Mouse (Mus musculus) kidney, embryonic 15.5 days (tissue): ENCODE data around the gene Olfr1496. TPM values are rescaled to one million over a fixed set of nuclear protein-coding genes. Genes with fewer than 3 reads are reported as not detected.
"Not testable (repeated sequence)": the region's sequence is repeated elsewhere in the genome, so short reads cannot be mapped to it uniquely, and the experiment has no call there.

Source experiments
- ATAC-seq: fragments of 200-750 bp; cut with Nextera tagmentation; replicated peaks from 2 replicates; pipeline ENCODE4 v1.8.0; 2017; ENCODE audit warnings: moderate TSS enrichment; ENCODE audit not compliant: low FRiP score
- H3K27ac ChIP-seq: fragments of 300-500 bp; sonication (generic); 2 replicates; pipeline ENCODE4 v1.5.1; 2015; ENCODE audit warnings: mild to moderate bottlenecking, inconsistent platforms
- H3K27me3 ChIP-seq: fragments of 300-500 bp; sonication (generic); 2 replicates; pipeline ENCODE4 v1.6.1; 2015; ENCODE audit warnings: inconsistent platforms
- H3K36me3 ChIP-seq: fragments of 300-500 bp; sonication (generic); 2 replicates; pipeline ENCODE4 v1.6.1; 2015; ENCODE audit warnings: inconsistent platforms
- H3K4me1 ChIP-seq: fragments of 300-500 bp; sonication (generic); 2 replicates; pipeline ENCODE4 v1.6.1; 2015; ENCODE audit warnings: inconsistent platforms
- H3K4me2 ChIP-seq: fragments of 300-500 bp; sonication (generic); 2 replicates; pipeline ENCODE4 v1.6.1; 2015; ENCODE audit warnings: moderate library complexity, mild to moderate bottlenecking, inconsistent platforms
- H3K4me3 ChIP-seq: fragments of 300-500 bp; sonication (generic); replicated peaks from 2 replicates; pipeline ENCODE4 v1.5.1; 2015; ENCODE audit warnings: mild to moderate bottlenecking, inconsistent platforms
- H3K9ac ChIP-seq: fragments of 300-500 bp; sonication (generic); 2 replicates; pipeline ENCODE4 v1.6.1; 2015; ENCODE audit warnings: mild to moderate bottlenecking, inconsistent platforms
- H3K9me3 ChIP-seq: fragments of 300-500 bp; sonication (generic); replicated peaks from 2 replicates; pipeline ENCODE4 v1.6.1; 2016; ENCODE audit warnings: inconsistent platforms
- WGBS: fragments of 180-500 bp; shearing (Covaris S2); methylation state at CpG from one replicate; pipeline ENCODE4 v1.1.7; 2015; ENCODE audit warnings: mixed read lengths; 5-methylcytosine and 5-hydroxymethylcytosine counted together
- polyA plus RNA-seq: library from polyadenylated mRNA; unstranded; fragments of >200 nt; fragmentation: Nextera tagmentation; extraction: Ambion mirVana; gene quantifications from 2 replicates; pipeline ENCODE4 v1.2.1, GENCODE M21; 2015

Gene Olfr1496
- not detected in 2 replicates for polyA plus RNA-seq

DNA sequence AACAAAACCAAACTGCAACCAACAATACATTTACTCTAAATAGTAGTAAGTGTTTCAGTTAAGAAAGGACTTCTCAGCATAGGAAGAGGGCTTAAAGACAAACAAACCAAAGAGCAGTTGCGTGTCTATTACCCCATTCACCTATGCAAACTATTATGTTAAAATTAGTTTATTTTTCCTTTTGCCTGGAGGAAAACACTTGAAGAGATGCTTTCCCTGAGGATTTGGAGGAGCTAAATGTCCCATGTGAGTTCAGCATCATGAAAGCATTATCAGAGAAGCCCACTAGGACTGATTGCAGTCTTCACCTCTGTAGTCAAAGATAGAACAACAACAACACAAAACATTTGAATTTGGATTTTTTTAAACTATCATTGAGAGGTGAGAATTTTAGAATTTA is at the start of gene Olfr1496:
Gene Olfr1496 (plus strand): TSS at position 301 of the 400 bp plus-strand sequence.
- no peaks in the 10 kb centered on the region for H3K36me3 ChIP-seq
- no peaks in the 10 kb centered on the region for H3K9me3 ChIP-seq
- no peaks in the 10 kb centered on the region for H3K4me1 ChIP-seq
- no peaks in the 10 kb centered on the region for H3K27me3 ChIP-seq
- no peak within 1 kb of the TSS for H3K27ac ChIP-seq
- no peak within 1 kb of the TSS for H3K4me3 ChIP-seq
- no peak within 1 kb of the TSS for H3K4me2 ChIP-seq
- ATAC-seq = no peak
- no peak within 1 kb of the TSS for H3K9ac ChIP-seq
- WGBS = 89% methylated on average over 1 of the region's 1 CpGs

DNA sequence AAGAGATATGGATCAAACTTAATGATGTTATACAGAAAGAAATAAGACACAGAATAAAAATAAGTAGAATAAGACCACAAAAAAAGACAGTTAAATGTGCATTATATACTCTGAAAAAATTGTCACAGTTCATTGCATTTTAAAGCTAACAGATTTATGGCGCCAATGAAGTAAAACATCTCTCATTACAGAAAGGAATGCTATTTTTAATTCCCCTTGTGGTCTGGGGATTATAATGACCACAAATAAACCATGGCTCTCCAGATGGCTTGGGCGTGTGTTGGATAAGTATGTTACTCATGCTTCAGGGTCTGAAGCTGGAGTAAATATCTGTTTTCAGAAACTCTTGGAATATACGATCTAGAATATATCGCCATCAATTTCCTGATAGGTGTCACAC is 38.2 kb upstream of the Olfr1496 start, which contains the start of gene Olfr1494:
Gene Olfr1494 (plus strand): TSS at position 301 of the 400 bp plus-strand sequence.
- no peak within 1 kb of the TSS for H3K27ac ChIP-seq
- no peak within 1 kb of the TSS for H3K4me2 ChIP-seq
- no peak for ATAC-seq
- H3K9ac ChIP-seq = no peak within 1 kb of the TSS
- H3K4me1 ChIP-seq = no peaks in the 10 kb centered on the region
- no peaks in the 10 kb centered on the region for H3K36me3 ChIP-seq
- H3K9me3 ChIP-seq = no peaks in the 10 kb centered on the region
- 78% methylated on average over 4 of the region's 4 CpGs for WGBS
- no peaks in the 10 kb centered on the region for H3K27me3 ChIP-seq
- H3K4me3 ChIP-seq = no peak within 1 kb of the TSS

DNA sequence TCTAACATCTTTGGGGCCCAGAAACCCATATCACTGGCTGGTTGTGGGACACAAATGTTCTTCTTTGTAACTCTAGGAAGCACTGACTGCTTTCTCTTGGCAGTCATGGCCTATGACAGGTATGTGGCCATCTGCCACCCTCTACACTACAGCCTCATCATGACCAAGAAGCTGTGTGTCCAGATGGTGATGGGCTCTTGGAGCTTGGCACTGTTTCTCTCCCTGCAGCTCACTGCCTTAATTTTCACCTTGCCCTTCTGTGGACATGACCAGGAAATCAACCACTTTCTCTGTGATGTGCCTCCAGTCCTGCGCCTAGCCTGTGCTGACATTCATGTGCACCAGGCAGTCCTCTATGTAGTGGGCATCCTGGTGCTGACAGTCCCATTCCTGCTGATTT is 28.3 kb upstream of the Olfr1496 start:
- no peak for ATAC-seq
- WGBS = 97% methylated on average over 1 of the region's 1 CpGs
- Histone ChIP-seq H3K9ac (no peak overlapping the region), H3K4me1 (no peaks in the 10 kb centered on the region), H3K27me3 (no peaks in the 10 kb centered on the region), H3K27ac (no peak overlapping the region), H3K9me3 (no peaks in the 10 kb centered on the region), H3K4me3 (no peak overlapping the region), H3K4me2 (no peak overlapping the region), H3K36me3 (no peaks in the 10 kb centered on the region)

GRCm38 (mm10) chr19:13764306-13764705 is 13.4 kb upstream of the Olfr1496 start, which contains the start of gene Olfr1495:
Gene Olfr1495, plus strand, starts transcription at chr19:13764606.
- no peak within 1 kb of the TSS for H3K4me3 ChIP-seq
- H3K36me3 ChIP-seq = no peaks in the 10 kb centered on the region
- no peaks in the 10 kb centered on the region for H3K4me1 ChIP-seq
- no peaks in the 10 kb centered on the region for H3K9me3 ChIP-seq
- 85% methylated on average over 3 of the region's 3 CpGs for WGBS
- H3K4me2 ChIP-seq = no peak within 1 kb of the TSS
- H3K27me3 ChIP-seq = no peaks in the 10 kb centered on the region
- no peak within 1 kb of the TSS for H3K27ac ChIP-seq
- ATAC-seq = no peak
- no peak within 1 kb of the TSS for H3K9ac ChIP-seq

GRCm38 (mm10) chr19:13768565-13769276 is 9.0 kb upstream of the Olfr1496 start:
- no peak overlapping the region for H3K27ac ChIP-seq
- H3K4me2 ChIP-seq = no peak overlapping the region
- no peaks in the 10 kb centered on the region for H3K9me3 ChIP-seq
- no peaks in the 10 kb centered on the region for H3K4me1 ChIP-seq
- WGBS = 89% methylated on average over 9 of the region's 9 CpGs
- H3K9ac ChIP-seq = no peak overlapping the region
- ATAC-seq = no peak
- H3K4me3 ChIP-seq = no peak overlapping the region
- H3K27me3 ChIP-seq = no peaks in the 10 kb centered on the region
- no peaks in the 10 kb centered on the region for H3K36me3 ChIP-seq

GRCm38 (mm10) chr19:13798102-13798501 is 20.4 kb downstream of the Olfr1496 start, which contains the start of gene Olfr1497:
Gene Olfr1497, minus strand, starts transcription at chr19:13798202.
- H3K4me1 ChIP-seq = no peaks in the 10 kb centered on the region
- no peak within 1 kb of the TSS for H3K9ac ChIP-seq
- H3K27me3 ChIP-seq = no peaks in the 10 kb centered on the region
- no peak within 1 kb of the TSS for H3K4me3 ChIP-seq
- H3K36me3 ChIP-seq = no peaks in the 10 kb centered on the region
- H3K27ac ChIP-seq = no peak within 1 kb of the TSS
- no peak within 1 kb of the TSS for H3K4me2 ChIP-seq
- H3K9me3 ChIP-seq = no peaks in the 10 kb centered on the region
- no peak for ATAC-seq

GRCm38 (mm10) chr19:13805486-13805885 is 27.8 kb downstream of the Olfr1496 start:
- not testable (repeated sequence) for H3K4me1 ChIP-seq, H3K36me3 ChIP-seq, ATAC-seq, H3K27ac ChIP-seq, H3K9ac ChIP-seq, H3K27me3 ChIP-seq, H3K4me3 ChIP-seq, H3K4me2 ChIP-seq, H3K9me3 ChIP-seq
- WGBS = 64% methylated on average over 1 of the region's 1 CpGs

- whole genome bisulfite sequencing = 66% methylated on average over 2 of the region's 2 CpGs
- no peaks in the 10 kb centered on the region for H3K27me3 ChIP-seq
- H3K4me3 ChIP-seq = no peak overlapping the region
- no peak overlapping the region for H3K27ac ChIP-seq
- no peak for ATAC-seq
- no peaks in the 10 kb centered on the region for H3K4me1 ChIP-seq
- H3K36me3 ChIP-seq = no peaks in the 10 kb centered on the region
- H3K9me3 ChIP-seq = no peaks in the 10 kb centered on the region
- H3K4me2 ChIP-seq = no peak overlapping the region
- H3K9ac ChIP-seq = no peak overlapping the region
Observed at GRCm38 (mm10) chr19:13812823-13813222, 35.1 kb downstream of the Olfr1496 start.

- no peaks in the 10 kb centered on the region for H3K36me3 ChIP-seq
- no peak for ATAC-seq
- H3K27me3 ChIP-seq = no peaks in the 10 kb centered on the region
- H3K4me1 ChIP-seq = no peaks in the 10 kb centered on the region
- H3K9ac ChIP-seq = no peak overlapping the region
- WGBS = 37% methylated on average over 5 of the region's 5 CpGs
- no peak overlapping the region for H3K4me3 ChIP-seq
- H3K4me2 ChIP-seq = no peak overlapping the region
- no peak overlapping the region for H3K27ac ChIP-seq
- H3K9me3 ChIP-seq = no peaks in the 10 kb centered on the region
Observed at GRCm38 (mm10) chr19:13818827-13819226, 41.1 kb downstream of the Olfr1496 start.

- ATAC-seq = no peak
- H3K9ac ChIP-seq = no peak within 1 kb of the TSS
- H3K27me3 ChIP-seq = no peaks in the 10 kb centered on the region
- no peaks in the 10 kb centered on the region for H3K36me3 ChIP-seq
- H3K27ac ChIP-seq = no peak within 1 kb of the TSS
- no peaks in the 10 kb centered on the region for H3K4me1 ChIP-seq
- H3K9me3 ChIP-seq = no peaks in the 10 kb centered on the region
- H3K4me3 ChIP-seq = no peak within 1 kb of the TSS
- H3K4me2 ChIP-seq = no peak within 1 kb of the TSS
Observed at GRCm38 (mm10) chr19:13819347-13819746, 41.7 kb downstream of the Olfr1496 start, which contains the start of gene Olfr1499. Gene Olfr1499, minus strand, starts transcription at chr19:13819447.

- ATAC-seq = no peak
- no peak overlapping the region for H3K4me3 ChIP-seq
- no peaks in the 10 kb centered on the region for H3K9me3 ChIP-seq
- no peak overlapping the region for H3K9ac ChIP-seq
- no peak overlapping the region for H3K27ac ChIP-seq
- no peaks in the 10 kb centered on the region for H3K36me3 ChIP-seq
- WGBS = 64% methylated on average over 5 of the region's 5 CpGs
- H3K27me3 ChIP-seq = no peaks in the 10 kb centered on the region
- H3K4me1 ChIP-seq = no peaks in the 10 kb centered on the region
- H3K4me2 ChIP-seq = no peak overlapping the region
Observed at GRCm38 (mm10) chr19:13820847-13821246, 43.2 kb downstream of the Olfr1496 start.

DNA sequence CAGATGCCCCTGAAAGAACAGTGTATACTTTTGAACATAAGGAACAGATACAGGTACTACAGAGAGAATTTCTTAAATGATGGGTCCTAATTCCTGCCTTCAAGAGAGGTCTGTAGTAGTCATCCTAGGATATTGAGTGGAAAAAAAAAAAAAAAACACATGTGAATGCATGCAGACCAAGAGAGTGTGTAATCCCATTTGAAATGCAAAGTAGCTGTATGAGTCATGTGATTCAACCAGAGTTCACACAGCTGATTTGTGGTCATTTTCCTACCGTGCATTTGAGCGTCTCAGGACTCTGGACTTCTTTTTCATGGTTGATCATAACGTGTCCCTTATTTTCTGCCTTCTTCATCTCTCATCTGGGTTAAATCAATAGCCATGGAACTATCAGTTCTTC is 50.8 kb downstream of the Olfr1496 start:
- no peaks in the 10 kb centered on the region for H3K36me3 ChIP-seq
- no peak overlapping the region for H3K9ac ChIP-seq
- H3K4me3 ChIP-seq = no peak overlapping the region
- H3K27ac ChIP-seq = no peak overlapping the region
- WGBS = 74% methylated on average over 3 of the region's 3 CpGs
- H3K9me3 ChIP-seq = no peaks in the 10 kb centered on the region
- H3K4me1 ChIP-seq = no peaks in the 10 kb centered on the region
- no peak for ATAC-seq
- no peaks in the 10 kb centered on the region for H3K27me3 ChIP-seq
- no peak overlapping the region for H3K4me2 ChIP-seq

GRCm38 (mm10) chr19:13830388-13830787 is 52.7 kb downstream of the Olfr1496 start, which contains the start of gene Olfr1500:
Gene Olfr1500, minus strand, starts transcription at chr19:13830488.
- Histone ChIP-seq H3K4me3 (no peak within 1 kb of the TSS), H3K27me3 (no peaks in the 10 kb centered on the region), H3K9me3 (no peaks in the 10 kb centered on the region), H3K4me2 (no peak within 1 kb of the TSS), H3K27ac (no peak within 1 kb of the TSS), H3K9ac (no peak within 1 kb of the TSS), H3K4me1 (no peaks in the 10 kb centered on the region), H3K36me3 (no peaks in the 10 kb centered on the region)
- no peak for ATAC-seq
